Mouse (Mus musculus) forebrain, embryonic 15.5 days (tissue): ENCODE results near the gene E130116L18Rik. TPM values are rescaled to one million over a fixed set of nuclear protein-coding genes. Genes with fewer than 3 reads are reported as not detected.
"Not testable (repeated sequence)": the region's sequence is repeated elsewhere in the genome, so short reads cannot be mapped to it uniquely, and the experiment has no call there.

Experiments
- ATAC-seq: fragments of 200-750 bp; cut with Nextera tagmentation; replicated peaks from 2 replicates; pipeline ENCODE4 v1.8.0; 2017; ENCODE audit warnings: mild to moderate bottlenecking, moderate TSS enrichment, moderate library complexity
- H3K27ac ChIP-seq: fragments of 300-500 bp; sonication (generic); replicated peaks from 2 replicates; pipeline ENCODE4 v1.5.1; 2015; ENCODE audit warnings: mild to moderate bottlenecking, inconsistent platforms
- H3K27me3 ChIP-seq: fragments of 300-500 bp; sonication (generic); 2 replicates; pipeline ENCODE4 v1.6.1; 2015; ENCODE audit warnings: inconsistent platforms
- H3K36me3 ChIP-seq: fragments of 300-500 bp; sonication (generic); 2 replicates; pipeline ENCODE4 v1.6.1; 2015; ENCODE audit warnings: mild to moderate bottlenecking, inconsistent platforms
- H3K4me1 ChIP-seq: fragments of 300-500 bp; sonication (generic); 2 replicates; pipeline ENCODE4 v1.6.1; 2015; ENCODE audit warnings: inconsistent platforms
- H3K4me2 ChIP-seq: fragments of 300-500 bp; sonication (generic); replicated peaks from 2 replicates; pipeline ENCODE4 v1.6.1; 2015; ENCODE audit warnings: mild to moderate bottlenecking, inconsistent platforms
- H3K4me3 ChIP-seq: fragments of 300-500 bp; sonication (generic); 2 replicates; pipeline ENCODE4 v1.5.1; 2015; ENCODE audit warnings: mild to moderate bottlenecking, inconsistent platforms
- H3K9ac ChIP-seq: fragments of 300-500 bp; sonication (generic); replicated peaks from 2 replicates; pipeline ENCODE4 v1.6.1; 2015; ENCODE audit warnings: mild to moderate bottlenecking, inconsistent platforms
- H3K9me3 ChIP-seq: fragments of 300-500 bp; sonication (generic); 2 replicates; pipeline ENCODE4 v1.6.1; 2016; ENCODE audit warnings: inconsistent platforms
- WGBS: fragments of 180-500 bp; shearing (Covaris S2); methylation state at CpG from one replicate; pipeline ENCODE4 v1.1.7; 2015; ENCODE audit warnings: mixed read lengths; 5-methylcytosine and 5-hydroxymethylcytosine counted together
- polyA plus RNA-seq: library from polyadenylated mRNA; unstranded; fragments of >200 nt; fragmentation: Nextera tagmentation; extraction: Ambion mirVana; gene quantifications from 2 replicates; pipeline ENCODE4 v1.2.1, GENCODE M21; 2015

E130116L18Rik gene
- polyA plus RNA-seq, 1 experiment from 2014 or later = not detected

DNA sequence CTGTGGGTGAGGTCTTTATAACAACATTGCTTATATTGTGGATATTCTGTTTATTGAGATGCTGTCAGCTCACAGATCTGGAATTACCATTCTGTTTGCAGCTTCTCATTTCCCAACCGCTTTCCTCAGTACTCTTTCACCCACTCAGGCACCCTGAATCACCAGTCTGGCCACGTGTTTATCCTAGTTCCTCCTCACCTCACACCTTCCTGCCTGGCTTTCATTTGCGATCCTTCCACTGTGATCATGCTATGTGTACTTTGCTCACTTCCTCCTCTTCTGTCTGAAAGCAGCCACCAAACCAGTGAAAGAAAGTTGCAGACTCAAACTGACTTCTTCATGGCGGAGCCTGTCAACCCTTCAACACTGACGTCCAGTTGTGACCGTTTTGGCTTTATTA is 20.1 kb upstream of the E130116L18Rik start:
- Histone ChIP-seq H3K4me1 (no peaks in the 10 kb centered on the region), H3K9me3 (no peaks in the 10 kb centered on the region), H3K4me3 (no peak overlapping the region), H3K27ac (no peak overlapping the region), H3K9ac (no peak overlapping the region), H3K36me3 (peaks cover 6% of the 10 kb centered on the region; the same call in 1 of the 2 replicates), H3K4me2 (no peak overlapping the region), H3K27me3 (no peaks in the 10 kb centered on the region)
- WGBS = 94% methylated on average over 6 of the region's 6 CpGs
- ATAC-seq = no peak

DNA sequence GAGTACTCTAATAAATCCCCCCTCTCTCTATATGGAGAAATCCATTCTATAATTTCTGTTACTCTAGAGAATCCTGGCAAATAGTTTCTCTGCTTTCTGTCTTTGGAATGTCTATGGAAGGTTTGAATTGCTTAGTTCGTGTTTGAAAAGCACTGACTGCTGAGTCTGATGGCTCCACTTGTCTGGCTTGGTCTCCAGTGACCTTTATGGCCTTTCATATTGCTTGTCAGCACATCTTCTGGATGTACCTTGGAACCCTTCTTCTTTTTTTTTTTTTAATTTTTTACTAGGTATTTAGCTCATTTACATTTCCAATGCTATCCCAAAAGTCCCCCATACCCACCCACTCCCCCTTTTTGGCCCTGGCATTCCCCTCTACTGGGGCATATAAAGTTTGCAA is 1.4 kb upstream of the E130116L18Rik start:
- not testable (repeated sequence) for H3K27me3 ChIP-seq, H3K9me3 ChIP-seq, H3K9ac ChIP-seq, H3K36me3 ChIP-seq, H3K4me1 ChIP-seq, H3K4me3 ChIP-seq, H3K4me2 ChIP-seq, H3K27ac ChIP-seq, ATAC-seq
- WGBS = 100% methylated on average over 1 of the region's 1 CpGs

GRCm38 (mm10) chr5:25221604-25222003 is 1.3 kb downstream of the E130116L18Rik start, which contains the start of gene Galnt11:
Gene Galnt11, plus strand, starts transcription at chr5:25221904.
- peak within 1 kb of the TSS; percentile 94 for H3K9ac ChIP-seq

DNA sequence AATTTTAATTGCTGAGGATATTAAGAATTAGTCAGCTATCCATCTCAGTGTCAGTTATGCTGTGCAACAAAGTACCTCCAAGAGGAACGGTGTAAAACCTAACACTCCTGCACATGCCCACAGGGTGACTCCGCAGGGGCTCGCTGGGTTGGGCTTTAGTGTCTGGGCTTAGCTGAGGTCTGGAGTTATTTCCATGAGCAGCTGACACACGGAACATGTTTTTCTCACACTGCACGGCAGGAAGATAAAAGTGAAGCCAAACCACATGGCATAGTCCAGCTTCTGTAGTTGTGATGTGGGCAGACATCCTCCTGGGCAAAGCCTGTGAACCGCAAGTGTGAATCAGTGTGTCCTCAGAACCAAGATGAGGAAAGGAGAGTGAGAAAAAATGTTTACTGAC is 7.9 kb downstream of the E130116L18Rik start:
- no peak for ATAC-seq
- H3K4me1 ChIP-seq = no peaks in the 10 kb centered on the region
- no peak overlapping the region for H3K9ac ChIP-seq
- H3K36me3 ChIP-seq = no peaks in the 10 kb centered on the region
- H3K9me3 ChIP-seq = no peaks in the 10 kb centered on the region
- no peak overlapping the region for H3K4me3 ChIP-seq
- H3K27ac ChIP-seq = no peak overlapping the region
- H3K27me3 ChIP-seq = no peaks in the 10 kb centered on the region
- H3K4me2 ChIP-seq = no peak overlapping the region
- WGBS = 89% methylated on average over 6 of the region's 6 CpGs

More at GRCm38 (mm10) chr5:25221604-25222003, 1.3 kb downstream of the E130116L18Rik start, which contains the start of gene Galnt11:
- Histone ChIP-seq H3K27ac (peak within 1 kb of the TSS; percentile 92), H3K36me3 (no peaks in the 10 kb centered on the region), H3K27me3 (no peaks in the 10 kb centered on the region), H3K4me2 (peak within 1 kb of the TSS; percentile 49), H3K9me3 (no peaks in the 10 kb centered on the region), H3K4me1 (peaks cover 9% of the 10 kb centered on the region), H3K4me3 (peak within 1 kb of the TSS; percentile 84)
- WGBS = 90% methylated on average over 3 of the region's 3 CpGs
- no peak for ATAC-seq

- H3K4me2 ChIP-seq, ATAC-seq, H3K27ac ChIP-seq, H3K9me3 ChIP-seq, H3K9ac ChIP-seq, H3K27me3 ChIP-seq, H3K4me3 ChIP-seq, H3K4me1 ChIP-seq, H3K36me3 ChIP-seq: not testable (repeated sequence)
These were observed 9.7 kb downstream of the E130116L18Rik start for GRCm38 (mm10) chr5:25213216-25213615.

- Histone ChIP-seq H3K4me3 (no peak overlapping the region), H3K9me3 (no peaks in the 10 kb centered on the region)
- 80% methylated on average over 1 of the region's 1 CpGs for WGBS
These were observed 11.1 kb downstream of the E130116L18Rik start for GRCm38 (mm10) chr5:25211872-25212271.

DNA sequence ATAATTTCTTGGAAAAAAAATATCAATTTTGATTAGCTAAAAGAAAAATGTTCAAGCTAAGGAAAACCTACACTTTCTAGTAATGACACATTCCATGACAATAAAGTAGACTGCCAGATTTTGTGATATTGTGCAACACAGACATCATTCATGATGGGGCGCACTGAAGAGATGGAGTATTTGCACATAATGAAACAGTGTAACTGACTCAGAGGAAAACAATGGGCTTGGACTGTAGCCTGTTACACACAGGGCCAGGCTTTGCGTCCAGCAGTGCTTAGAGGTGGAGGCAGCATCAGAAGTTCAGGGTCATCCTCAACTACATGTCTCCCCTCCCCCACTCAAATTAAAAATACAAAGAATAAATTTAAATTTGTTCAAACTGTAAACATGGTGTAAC is 32.4 kb downstream of the E130116L18Rik start:
- Histone ChIP-seq H3K4me3 (no peak overlapping the region), H3K9me3 (no peaks in the 10 kb centered on the region), H3K27me3 (no peaks in the 10 kb centered on the region), H3K36me3 (no peaks in the 10 kb centered on the region), H3K4me1 (no peaks in the 10 kb centered on the region), H3K9ac (no peak overlapping the region), H3K27ac (no peak overlapping the region), H3K4me2 (no peak overlapping the region)
- WGBS = 77% methylated on average over 2 of the region's 2 CpGs
- no peak for ATAC-seq

More at GRCm38 (mm10) chr5:25211872-25212271, 11.1 kb downstream of the E130116L18Rik start:
- H3K4me1 ChIP-seq = no peaks in the 10 kb centered on the region
- H3K27me3 ChIP-seq = no peaks in the 10 kb centered on the region
- ATAC-seq = no peak
- H3K36me3 ChIP-seq = no peaks in the 10 kb centered on the region
- no peak overlapping the region for H3K9ac ChIP-seq
- no peak overlapping the region for H3K27ac ChIP-seq
- no peak overlapping the region for H3K4me2 ChIP-seq

DNA sequence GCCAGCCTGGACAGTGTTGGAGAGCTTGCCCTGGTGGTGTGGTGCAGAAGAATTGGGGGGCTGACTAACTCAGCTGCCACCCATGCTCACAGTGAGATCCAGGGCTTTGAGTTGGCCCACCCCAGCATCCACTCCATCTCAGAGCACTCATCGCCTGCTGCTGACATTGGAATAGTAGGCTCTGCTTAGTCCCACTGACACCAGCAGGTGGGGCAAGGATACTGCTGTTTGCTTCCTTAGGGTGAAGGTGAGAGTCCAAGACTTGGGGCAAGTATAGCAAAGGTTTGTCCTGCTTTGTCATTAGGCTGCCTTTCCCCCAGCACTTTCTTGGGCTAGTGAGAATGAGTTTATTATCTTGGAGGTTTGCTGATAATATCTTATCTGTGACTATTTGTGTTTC is 34.2 kb downstream of the E130116L18Rik start:
- Histone ChIP-seq H3K4me3 (no peak overlapping the region), H3K27ac (no peak overlapping the region), H3K36me3 (no peaks in the 10 kb centered on the region), H3K27me3 (no peaks in the 10 kb centered on the region), H3K9ac (no peak overlapping the region), H3K4me2 (no peak overlapping the region), H3K4me1 (no peaks in the 10 kb centered on the region), H3K9me3 (no peaks in the 10 kb centered on the region)
- WGBS = 63% methylated on average over 1 of the region's 1 CpGs
- no peak for ATAC-seq

- H3K27ac ChIP-seq = no peak overlapping the region
- H3K4me3 ChIP-seq = no peak overlapping the region
- no peaks in the 10 kb centered on the region for H3K4me1 ChIP-seq
- ATAC-seq = no peak
- H3K27me3 ChIP-seq = no peaks in the 10 kb centered on the region
- H3K36me3 ChIP-seq = no peaks in the 10 kb centered on the region
- H3K9ac ChIP-seq = no peak overlapping the region
- H3K9me3 ChIP-seq = no peaks in the 10 kb centered on the region
- no peak overlapping the region for H3K4me2 ChIP-seq
These were observed 35.2 kb downstream of the E130116L18Rik start for GRCm38 (mm10) chr5:25187727-25188126.

DNA sequence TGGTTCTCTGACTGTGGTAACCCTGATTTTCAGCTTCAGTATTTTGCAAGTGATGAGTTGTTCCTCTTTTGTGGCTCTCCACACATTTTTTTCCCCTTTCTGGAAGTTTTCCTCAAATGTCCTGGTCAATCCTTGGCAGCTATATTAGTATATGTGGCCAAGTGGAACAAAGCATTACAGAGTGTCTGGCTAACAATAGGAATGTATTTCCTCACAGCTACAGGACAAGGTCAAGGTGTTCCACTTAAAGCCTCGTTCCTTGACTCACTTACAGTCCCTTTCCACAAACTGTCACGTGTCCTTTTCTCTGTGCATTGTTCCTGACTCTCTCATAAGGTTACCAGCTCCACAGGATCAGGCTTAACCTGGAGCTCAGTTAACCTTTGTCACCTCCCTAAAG is 38.4 kb downstream of the E130116L18Rik start:
- Histone ChIP-seq H3K36me3 (no peaks in the 10 kb centered on the region), H3K4me3 (no peak overlapping the region), H3K9ac (no peak overlapping the region), H3K4me2 (no peak overlapping the region), H3K9me3 (no peaks in the 10 kb centered on the region), H3K27me3 (no peaks in the 10 kb centered on the region), H3K27ac (no peak overlapping the region), H3K4me1 (no peaks in the 10 kb centered on the region)
- 59% methylated on average over 2 of the region's 2 CpGs for WGBS
- no peak for ATAC-seq

DNA sequence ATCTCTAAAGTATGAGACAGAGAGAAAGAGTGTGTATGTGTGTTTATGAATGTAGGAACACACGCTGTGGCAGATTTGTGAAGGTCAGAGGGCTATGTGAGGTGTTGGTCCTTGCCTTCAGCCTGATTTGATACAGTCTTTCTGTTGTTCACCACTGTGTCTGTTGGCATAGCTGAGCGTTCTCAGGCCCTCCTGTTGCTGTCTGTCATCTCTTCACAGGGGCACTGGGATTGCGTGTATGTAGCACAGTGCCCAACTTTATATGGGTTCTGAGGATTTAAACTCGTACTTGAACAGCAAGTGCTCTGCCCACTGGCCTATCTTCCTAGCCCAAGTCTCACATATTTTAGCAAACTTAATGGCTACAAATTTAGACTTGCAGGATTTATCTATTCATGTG is 39.4 kb downstream of the E130116L18Rik start:
- Histone ChIP-seq H3K27me3 (no peaks in the 10 kb centered on the region), H3K36me3 (no peaks in the 10 kb centered on the region), H3K27ac (no peak overlapping the region), H3K4me1 (no peaks in the 10 kb centered on the region), H3K9ac (no peak overlapping the region), H3K9me3 (no peaks in the 10 kb centered on the region), H3K4me2 (no peak overlapping the region), H3K4me3 (no peak overlapping the region)
- no peak for ATAC-seq
- WGBS = 84% methylated on average over 4 of the region's 4 CpGs

GRCm38 (mm10) chr5:25181004-25181531 is 41.9 kb downstream of the E130116L18Rik start, which contains the start of gene Galntl5:
Gene Galntl5, plus strand, starts transcription at chr5:25181460.
- Histone ChIP-seq H3K4me2 (no peak within 1 kb of the TSS), H3K4me3 (no peak within 1 kb of the TSS), H3K4me1 (no peaks in the 10 kb centered on the region), H3K36me3 (no peaks in the 10 kb centered on the region), H3K9ac (no peak within 1 kb of the TSS), H3K27ac (no peak within 1 kb of the TSS), H3K27me3 (no peaks in the 10 kb centered on the region), H3K9me3 (no peaks in the 10 kb centered on the region)
- ATAC-seq = no peak
- 100% methylated on average over 1 of the region's 1 CpGs for WGBS

- no peaks in the 10 kb centered on the region for H3K27me3 ChIP-seq
- H3K27ac ChIP-seq = no peak overlapping the region
- no peaks in the 10 kb centered on the region for H3K9me3 ChIP-seq
- H3K36me3 ChIP-seq = no peaks in the 10 kb centered on the region
- H3K4me1 ChIP-seq = no peaks in the 10 kb centered on the region
- H3K4me2 ChIP-seq = no peak overlapping the region
- no peak overlapping the region for H3K9ac ChIP-seq
- WGBS = 89% methylated on average over 3 of the region's 3 CpGs
- ATAC-seq = no peak
- no peak overlapping the region for H3K4me3 ChIP-seq
These were observed 42.9 kb downstream of the E130116L18Rik start for GRCm38 (mm10) chr5:25179936-25180488.
